8 mouse cellular contexts compared by ENCODE assay signal in the genomic region with DNA sequence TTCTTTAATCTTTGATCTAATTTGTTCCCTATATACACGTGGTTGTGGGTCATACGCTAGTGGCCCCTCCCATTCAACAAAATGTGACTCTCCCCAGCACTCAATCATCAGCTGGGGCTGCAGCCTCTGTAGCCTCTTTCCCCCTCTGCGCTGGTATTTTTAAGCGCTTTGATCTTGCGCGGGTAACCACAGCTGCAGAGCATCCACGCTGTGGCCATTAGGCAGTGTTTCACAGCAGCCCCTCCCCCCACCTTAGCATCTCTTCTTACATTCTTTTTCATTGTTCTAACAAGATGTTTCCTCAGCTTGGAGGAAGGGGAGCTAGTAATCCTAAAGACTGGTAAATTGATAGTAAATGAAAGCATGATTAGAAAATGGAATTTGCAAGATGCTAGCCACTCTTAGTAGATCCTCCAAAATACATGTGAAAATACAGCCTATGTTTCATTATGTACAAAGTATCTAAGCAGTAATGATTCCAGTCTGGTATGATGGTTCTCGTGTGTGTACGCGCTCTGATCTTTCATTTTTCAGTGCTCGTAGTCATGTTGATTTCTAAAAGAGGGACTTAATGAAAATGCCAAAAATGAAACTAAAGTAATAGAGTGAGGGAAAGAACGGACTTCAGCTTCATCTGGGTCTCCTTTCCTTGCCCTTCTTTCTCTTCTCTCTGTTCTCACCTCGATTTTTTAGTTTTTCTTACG. TPM values are rescaled to one million over a fixed set of nuclear protein-coding genes. Genes with fewer than 3 reads are reported as not detected.
DNase-seq lines count a peak whose midpoint lies in the region; ATAC-seq lines count a peak whose summit lies in the region.

No protein-coding gene starts in this region.

- peaks cover 4% of the 10 kb centered on the region; the same call in 1 of the 2 replicates for H3K4me1 ChIP-seq in hindbrain, embryonic 15.5 days (replicated peaks)

- WGBS in hindbrain, embryonic 15.5 days = under 1% methylated on average over 14 of the region's 14 CpGs

- no peaks in the 10 kb centered on the region for H3K36me3 ChIP-seq in hindbrain, embryonic 15.5 days

- peak overlapping the region; percentile 51 for H3K4me3 ChIP-seq in hindbrain, embryonic 15.5 days

- H3K27me3 ChIP-seq in hindbrain, embryonic 15.5 days = no peaks in the 10 kb centered on the region

- peak overlapping the region; percentile 54 for H3K9ac ChIP-seq in hindbrain, embryonic 15.5 days

- ATAC-seq in cerebellum, adult (ENCODE audit: insufficient number of reproducible peaks, low FRiP score, low TSS enrichment) = no peak
- peak; percentile 52 for ATAC-seq in hindbrain, embryonic 15.5 days (ENCODE audit: low FRiP score, low read depth)

- peak overlapping the region; percentile 90 for H3K27ac ChIP-seq in hindbrain, embryonic 15.5 days (replicated peaks)

- DNase-seq in cerebellum, postnatal 14 days = peak; percentile 28 to 46
- DNase-seq in B cell, adult 2 months = peak; percentile 57 to 60
- DNase-seq in embryo, embryonic 10.5 days (ENCODE audit: low spot score) = peak; percentile 94
- DNase-seq in lung, postnatal 10 days = peak; percentile 41
- peak; percentile 81 for DNase-seq in retina, embryonic 14.5 days (ENCODE audit: low spot score)
- DNase-seq in adrenal gland, postnatal 25 days = no peak

- peak overlapping the region; percentile 78 for H3K4me2 ChIP-seq in hindbrain, embryonic 15.5 days

- no peaks in the 10 kb centered on the region for H3K9me3 ChIP-seq in hindbrain, embryonic 15.5 days

RNA-seq across cellular contexts. Expression of a gene that starts 6.9 kb away (rescaled TPM):
- 2.3 and 2.9 TPM in 2 replicates for polyA plus RNA-seq in hindbrain, embryonic 15.5 days (2015; fragmentation: Nextera tagmentation; extraction: Ambion mirVana)
- total RNA-seq in adrenal gland, postnatal 25 days (2021) = 57.9 and 61.1 TPM in 2 replicates

RNA-seq across cellular contexts. Expression of a gene that starts 7.1 kb away (rescaled TPM):
- 6.5 and 10.3 TPM in 2 replicates for polyA plus RNA-seq in hindbrain, embryonic 15.5 days (2015; fragmentation: Nextera tagmentation; extraction: Ambion mirVana)
- total RNA-seq in adrenal gland, postnatal 25 days (2021) = 50.6 and 64.7 TPM in 2 replicates

RNA-seq across cellular contexts. Expression of a gene that starts 8.7 kb away (rescaled TPM):
- polyA plus RNA-seq in hindbrain, embryonic 15.5 days (2015; fragmentation: Nextera tagmentation; extraction: Ambion mirVana) = 8.4 and 10.7 TPM in 2 replicates
- 82.8 and 97.8 TPM in 2 replicates for total RNA-seq in adrenal gland, postnatal 25 days (2021)

RNA-seq across cellular contexts. Expression of a gene that starts 14.2 kb away (rescaled TPM):
- 1.2 and 1.5 TPM in 2 replicates for polyA plus RNA-seq in hindbrain, embryonic 15.5 days (2015; fragmentation: Nextera tagmentation; extraction: Ambion mirVana)
- total RNA-seq in adrenal gland, postnatal 25 days (2021) = 121 and 135 TPM in 2 replicates

RNA-seq across cellular contexts. Expression of a gene that starts 14.5 kb away (rescaled TPM):
- 1.7 and 2.2 TPM in 2 replicates for polyA plus RNA-seq in hindbrain, embryonic 15.5 days (2015; fragmentation: Nextera tagmentation; extraction: Ambion mirVana)
- total RNA-seq in adrenal gland, postnatal 25 days (2021) = 30.0 and 61.8 TPM in 2 replicates
